Mouse (Mus musculus): ENCODE data around the gene Clstn2.

Gene Clstn2

GRCm38 (mm10) chr9:97772431-97772830 lies 260.6 kb downstream of the Clstn2 start:
- no peak for DNase-seq

GRCm38 (mm10) chr9:97769331-97769730 lies 263.6 kb downstream of the Clstn2 start:
- no peak for DNase-seq

DNA sequence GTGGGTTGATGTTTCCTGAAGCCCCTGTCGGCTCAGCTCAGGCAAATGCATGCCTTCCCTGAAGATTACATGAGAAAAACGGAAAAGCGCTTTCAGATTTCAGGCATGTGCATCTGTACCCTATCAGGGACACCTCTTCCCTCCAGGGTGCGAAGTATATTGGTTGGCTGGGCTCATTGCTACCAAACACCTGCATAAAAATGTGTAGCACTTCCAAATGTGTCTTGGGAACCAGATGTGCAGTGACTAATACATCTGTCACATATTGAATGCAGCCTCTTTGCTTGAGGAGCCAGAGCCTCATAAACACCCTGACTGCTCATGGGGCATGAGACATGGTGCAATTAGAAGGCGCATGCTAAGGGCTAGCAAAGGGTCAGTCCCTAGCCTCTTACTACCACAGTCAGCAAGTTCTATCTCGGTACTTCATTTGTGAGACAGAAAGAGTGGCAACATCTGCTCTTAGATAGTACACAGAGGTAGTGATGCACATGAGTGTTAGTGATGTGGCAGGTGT lies 267.7 kb downstream of the Clstn2 start:
- no peak for DNase-seq

DNA sequence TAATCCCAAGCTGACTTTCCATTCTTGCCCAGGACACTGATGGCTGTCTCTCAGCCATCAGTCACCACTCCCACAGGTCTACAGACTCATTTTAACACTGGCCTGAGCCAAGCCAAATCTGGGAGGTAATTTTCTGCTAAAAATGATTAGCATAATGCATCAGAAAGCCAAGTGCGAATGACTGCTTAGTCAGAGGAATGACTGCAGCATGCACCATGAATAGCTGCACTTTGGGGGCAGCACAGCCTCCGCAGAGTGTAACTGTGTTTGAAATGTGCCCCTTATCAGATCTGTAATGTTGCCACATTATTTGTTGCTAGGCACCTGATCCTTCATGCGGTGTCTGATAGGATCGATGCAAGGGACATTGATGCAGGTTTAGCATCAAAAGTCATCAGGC lies 269.9 kb downstream of the Clstn2 start:
- DNase-seq, result peak; percentile 44

DNA sequence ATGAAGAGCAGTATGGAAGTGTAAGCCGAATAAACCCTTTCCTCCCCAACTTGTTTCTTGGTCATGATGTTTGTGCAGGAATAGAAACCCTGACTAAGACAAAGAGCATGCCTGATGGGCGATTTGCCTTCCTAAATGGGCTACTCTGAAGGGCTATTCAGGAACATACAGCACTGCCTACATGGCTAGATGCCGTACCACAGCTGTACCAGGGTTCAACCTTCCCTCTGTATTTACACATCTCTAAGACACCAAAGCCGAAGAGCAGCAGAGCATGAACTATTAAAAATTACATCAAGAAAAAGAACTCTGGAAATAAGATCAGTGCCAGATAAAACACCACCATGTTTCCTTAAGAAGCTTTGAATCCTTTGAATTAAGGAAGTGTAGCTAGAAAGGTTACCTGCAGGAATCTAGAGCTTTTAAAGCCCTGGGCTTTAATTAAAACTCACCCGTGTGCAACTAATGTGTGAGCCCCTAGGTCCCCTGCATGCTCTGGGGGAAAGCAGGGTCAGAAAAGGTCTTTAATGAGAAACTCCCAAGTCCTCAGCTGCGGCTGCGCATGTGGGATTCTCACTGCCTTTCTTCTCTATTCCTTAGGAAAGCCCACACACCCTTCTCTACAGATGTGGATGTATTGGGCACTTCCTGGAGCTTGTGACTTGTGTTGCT lies 277.2 kb downstream of the Clstn2 start:
- DNase-seq, result no peak

- no peak for DNase-seq
Measured at GRCm38 (mm10) chr9:97753715-97754114, 279.3 kb downstream of the Clstn2 start.

DNA sequence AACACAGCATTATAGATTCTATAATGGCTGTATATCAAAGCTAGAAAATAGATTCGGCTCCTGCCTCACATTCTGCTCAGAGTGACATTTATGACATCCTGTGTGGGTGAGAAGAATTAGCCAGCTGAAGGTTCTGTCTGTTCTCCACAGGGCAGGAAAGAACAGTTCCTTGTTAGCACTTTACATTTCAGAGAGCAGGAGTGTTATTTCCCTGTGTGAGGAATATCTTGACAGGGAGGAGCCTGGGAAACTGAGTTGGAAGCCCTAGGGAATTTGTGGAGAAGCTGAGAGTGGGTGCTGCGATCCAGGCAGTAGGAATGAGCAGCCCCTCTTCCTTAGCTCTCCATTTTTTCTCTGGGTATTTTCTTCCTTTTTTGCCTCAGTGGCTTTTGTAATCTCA lies 286.4 kb downstream of the Clstn2 start:
- DNase-seq, result no peak

- no peak for DNase-seq
Measured at GRCm38 (mm10) chr9:97727715-97728486, 305.1 kb downstream of the Clstn2 start.

GRCm38 (mm10) chr9:97717728-97718127 lies 315.3 kb downstream of the Clstn2 start:
- no peak for DNase-seq

DNA sequence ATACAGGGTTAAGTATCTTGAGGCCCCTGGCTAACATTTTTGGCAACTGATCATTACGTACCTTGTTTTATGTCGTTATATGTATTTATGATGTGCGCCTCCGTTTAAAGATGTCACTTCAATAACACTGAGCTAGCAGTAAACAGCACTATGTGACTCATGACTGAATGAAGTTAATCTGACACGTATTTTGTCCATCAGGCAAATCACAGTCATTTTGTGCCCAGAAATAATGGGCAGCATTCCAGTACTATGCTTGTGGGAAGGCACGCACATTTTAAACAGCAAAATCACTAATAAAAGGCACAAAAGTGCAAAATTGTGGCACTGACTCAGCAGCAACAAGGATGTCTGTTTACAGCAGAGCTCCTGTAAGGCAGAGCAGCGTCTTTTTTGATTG lies 316.0 kb downstream of the Clstn2 start:
- peak; percentile 56 for DNase-seq

- DNase-seq, result no peak
Measured at GRCm38 (mm10) chr9:97712888-97713287, 320.1 kb downstream of the Clstn2 start.

DNA sequence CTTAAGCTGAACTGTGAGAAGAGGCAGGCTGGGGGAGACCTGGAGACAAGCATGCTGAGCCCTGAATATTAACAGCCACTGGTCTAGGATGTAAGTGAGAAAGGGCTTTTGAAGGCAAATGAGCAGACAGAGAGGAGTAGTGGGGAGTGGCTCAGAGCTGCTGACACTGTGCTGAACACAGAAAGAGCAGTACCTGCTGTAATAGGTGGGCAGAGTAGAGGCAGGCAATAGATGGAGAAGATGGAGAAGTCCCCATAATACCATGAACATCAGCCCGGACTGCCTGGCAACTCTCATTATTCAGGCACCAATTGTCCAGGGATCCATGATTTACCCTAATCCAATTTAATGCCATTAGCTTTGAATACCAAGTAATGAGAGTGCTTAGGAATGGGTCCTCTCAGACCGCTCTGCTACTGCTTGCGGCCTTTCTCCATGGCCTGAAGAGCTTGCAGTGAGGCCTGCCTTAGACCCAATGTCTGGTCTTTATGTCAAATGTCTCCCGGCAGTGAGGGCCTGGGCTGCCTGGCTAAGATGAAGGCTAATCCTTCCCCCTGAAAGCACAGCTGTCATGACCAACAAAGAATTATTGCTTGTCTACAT lies 329.0 kb downstream of the Clstn2 start:
- no peak for DNase-seq

GRCm38 (mm10) chr9:97702989-97703388 lies 330.0 kb downstream of the Clstn2 start:
- DNase-seq, result no peak

DNA sequence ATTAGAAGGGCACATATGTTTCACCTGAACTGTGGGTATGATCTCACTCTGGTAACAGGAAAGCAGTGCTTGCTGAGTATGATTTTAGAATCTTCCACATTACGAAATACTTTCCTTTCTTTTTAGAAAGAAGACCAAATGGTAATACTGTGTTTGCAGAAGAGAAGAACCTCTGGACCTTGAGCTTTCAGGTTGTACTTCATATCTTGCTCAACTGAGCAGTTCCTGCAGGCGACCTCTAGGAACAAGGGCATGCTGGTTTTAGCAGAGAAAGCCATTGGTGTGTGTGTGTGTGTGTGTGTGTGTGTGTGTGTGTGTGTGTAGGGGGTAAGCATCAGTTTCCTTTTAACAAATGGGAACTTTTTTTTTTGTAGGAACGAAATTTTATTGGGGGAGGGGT lies 333.0 kb downstream of the Clstn2 start:
- no peak for DNase-seq

DNA sequence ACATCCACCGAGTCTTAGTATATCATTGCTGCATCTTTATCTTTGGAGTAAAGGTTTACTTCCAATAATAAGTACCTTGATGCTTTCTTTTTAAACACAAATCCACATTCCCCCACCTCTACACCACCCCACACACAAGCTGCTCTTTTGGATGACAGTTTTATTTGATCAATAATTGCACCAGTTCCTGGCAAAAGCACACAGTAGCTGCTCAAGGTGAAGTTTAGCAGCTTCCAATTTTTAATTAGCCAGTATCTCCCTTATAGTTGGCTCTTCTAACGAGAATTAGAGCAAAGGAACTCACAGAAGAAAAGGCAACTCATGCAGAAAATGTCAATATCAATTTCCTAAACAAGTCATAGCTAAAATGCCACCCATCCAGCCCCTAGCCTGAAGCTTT lies 334.0 kb downstream of the Clstn2 start:
- DNase-seq, result peak; percentile 37

DNA sequence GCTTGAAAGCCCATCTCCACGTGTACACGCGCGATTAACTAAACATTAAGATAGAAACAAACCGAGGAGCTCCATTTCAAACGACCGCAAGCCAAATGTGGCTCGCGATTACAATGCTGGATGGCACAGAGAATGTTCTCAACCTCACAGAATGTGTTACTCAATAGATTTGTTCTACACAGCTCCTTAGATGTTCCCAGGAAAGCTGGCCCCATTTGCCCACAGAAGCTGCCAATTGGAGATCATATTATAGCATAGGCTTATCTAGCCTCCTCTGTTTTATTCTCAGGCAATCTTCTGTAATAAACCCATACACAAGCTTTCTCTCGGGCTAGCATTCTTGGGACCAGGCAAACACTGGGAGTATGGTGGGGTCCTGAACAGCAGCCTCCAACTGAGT lies 334.9 kb downstream of the Clstn2 start:
- DNase-seq, result peak; percentile 72

DNA sequence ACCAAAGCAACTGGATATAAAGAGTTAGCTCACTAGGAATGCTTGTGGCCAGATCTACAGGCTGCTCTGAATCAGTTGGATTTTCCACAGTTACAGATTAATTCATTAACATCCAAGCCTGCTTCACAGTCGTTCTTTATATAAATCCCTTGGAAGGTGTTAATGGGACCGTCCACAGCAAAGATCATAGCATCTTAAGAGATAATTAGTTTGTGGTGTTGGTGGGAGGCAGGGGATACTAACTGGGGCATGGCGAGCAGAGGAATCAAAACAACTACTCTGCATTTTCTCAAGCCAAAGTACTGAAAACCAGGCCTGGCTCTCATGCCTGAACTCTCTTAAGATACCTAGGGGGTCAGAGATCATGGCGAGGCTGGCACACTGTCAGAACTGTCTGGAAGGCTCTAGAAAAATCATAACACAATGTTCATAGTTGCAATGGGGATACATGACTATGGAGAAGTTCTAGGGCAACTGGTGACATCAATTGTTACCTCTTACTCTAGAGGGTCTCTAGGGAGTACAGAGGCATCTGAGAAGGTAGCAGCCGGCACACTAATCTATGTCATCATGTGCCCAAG lies 336.2 kb downstream of the Clstn2 start:
- DNase-seq, result no peak

GRCm38 (mm10) chr9:97695278-97695677 lies 337.7 kb downstream of the Clstn2 start:
- DNase-seq, result no peak

GRCm38 (mm10) chr9:97686826-97687425 lies 346.1 kb downstream of the Clstn2 start:
- DNase-seq, result no peak

DNA sequence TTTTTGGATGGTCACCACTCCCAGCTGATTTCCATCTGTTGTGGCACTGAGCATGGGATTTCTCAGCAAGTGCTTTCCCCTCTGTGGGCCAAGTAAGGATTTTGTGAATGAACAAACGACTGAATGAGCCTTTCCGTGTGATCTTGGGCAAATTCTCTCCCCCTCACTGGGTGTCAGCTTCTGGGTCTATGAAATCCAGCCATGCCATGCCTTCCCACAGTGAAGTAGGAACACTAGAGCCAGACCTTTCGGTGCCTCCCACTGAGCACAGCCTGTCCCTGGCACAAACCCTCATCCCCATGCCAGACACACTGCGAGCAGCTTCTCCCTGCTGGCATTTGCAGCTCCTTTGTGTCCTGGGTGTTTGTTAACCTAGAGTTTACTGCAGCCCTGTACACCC lies 347.3 kb downstream of the Clstn2 start:
- DNase-seq, result peak; percentile 81

- DNase-seq, result no peak
Measured at GRCm38 (mm10) chr9:97679878-97680277, 353.1 kb downstream of the Clstn2 start.

DNA sequence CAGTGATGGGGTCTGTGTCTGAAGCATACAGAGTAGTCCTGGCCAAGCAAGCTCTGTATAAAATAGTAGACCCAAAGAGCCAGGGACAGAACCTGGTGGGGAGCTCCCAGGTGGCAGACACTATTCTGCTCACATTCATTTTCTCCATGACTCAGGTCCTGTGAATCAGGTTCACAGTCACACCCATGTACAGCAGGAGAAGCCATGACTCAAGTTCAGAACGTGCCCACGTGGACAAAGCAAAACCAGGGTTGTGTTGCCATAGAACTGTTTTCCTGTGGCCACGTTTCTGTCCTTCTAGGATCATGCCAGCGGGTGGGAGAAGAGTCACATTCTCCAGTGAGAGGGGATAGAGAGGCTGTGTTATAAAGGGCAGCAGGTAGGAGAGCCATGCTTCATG lies 353.9 kb downstream of the Clstn2 start:
- no peak for DNase-seq

DNA sequence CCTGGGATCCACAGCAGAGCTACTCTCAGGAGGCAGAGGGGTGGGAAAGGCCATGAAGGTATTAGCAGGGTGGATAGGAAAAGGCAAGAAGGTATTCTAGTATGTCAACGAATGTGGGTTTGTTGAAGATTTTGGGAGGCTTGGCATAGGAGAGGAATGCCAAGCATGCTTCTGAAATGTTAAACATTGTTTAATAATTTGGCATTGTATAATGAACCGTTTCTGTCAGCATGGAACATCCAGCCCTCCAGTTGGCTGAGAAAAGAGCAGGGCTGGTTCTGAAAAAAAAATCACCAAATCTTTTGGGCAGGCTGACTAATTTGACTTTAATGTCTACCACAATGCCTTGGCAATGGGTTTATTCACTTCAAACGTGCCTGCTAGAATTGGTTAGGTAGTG lies 355.9 kb downstream of the Clstn2 start:
- no peak for DNase-seq

Measured in layer of hippocampus, adult 9-11 months (tissue).